Mouse (Mus musculus): ENCODE results near the gene Crmp1.

The Crmp1 gene

GRCm38 (mm10) chr5:37240550-37240949, 1.2 kb upstream of the Crmp1 start:
- peak; percentile 12 for DNase-seq (ENCODE audit: low read depth, low spot score)

- no peak for DNase-seq (ENCODE audit: low read depth, low spot score)
These were observed 516 bp upstream of the Crmp1 start for GRCm38 (mm10) chr5:37241224-37241623.

- DNase-seq (ENCODE audit: low read depth, low spot score) = no peak
These were observed 824 bp downstream of the Crmp1 start for GRCm38 (mm10) chr5:37242360-37243168.

DNA sequence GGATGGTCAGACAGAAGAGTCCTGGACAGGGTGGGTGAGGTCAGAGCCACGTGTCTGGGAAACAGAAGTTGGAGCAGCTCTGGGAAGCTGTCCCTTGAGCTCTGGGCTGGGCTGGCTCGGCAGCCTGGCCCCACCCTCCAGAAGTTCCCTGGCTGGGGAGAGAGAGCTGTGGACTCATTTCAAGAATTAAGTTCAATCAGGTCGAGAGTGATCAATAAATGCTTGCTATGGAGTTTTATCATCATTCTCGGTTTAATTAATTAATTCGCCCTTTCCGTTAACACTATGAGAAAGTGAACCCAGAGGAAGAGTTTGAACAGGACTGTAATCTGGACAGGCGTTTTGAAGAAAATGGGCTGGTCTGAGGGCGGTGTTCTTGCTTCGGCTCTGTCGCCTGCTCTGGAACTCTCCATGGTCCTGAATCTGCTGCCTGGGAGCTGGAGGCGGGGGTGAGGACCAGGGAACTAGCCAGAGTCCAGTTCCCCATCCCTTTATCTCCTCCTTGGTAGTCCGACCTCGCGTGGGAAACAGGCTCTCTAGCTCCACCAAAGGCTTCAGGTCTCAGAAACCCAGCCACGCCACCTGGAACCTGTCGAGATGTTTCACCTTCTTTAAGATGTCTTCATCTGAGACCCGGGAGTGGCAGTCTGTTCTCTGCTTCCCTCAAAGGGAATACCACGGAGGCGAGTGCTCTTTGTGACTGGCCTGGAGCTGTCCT, 1.6 kb downstream of the Crmp1 start:
- peak; percentile 36 for DNase-seq (ENCODE audit: low read depth, low spot score)

GRCm38 (mm10) chr5:37244161-37244560, 2.4 kb downstream of the Crmp1 start:
- DNase-seq (ENCODE audit: low read depth, low spot score) = no peak

- DNase-seq (ENCODE audit: low read depth, low spot score) = no peak
These were observed 3.0 kb downstream of the Crmp1 start for GRCm38 (mm10) chr5:37244666-37245242.

GRCm38 (mm10) chr5:37245651-37246050, 3.9 kb downstream of the Crmp1 start:
- no peak for DNase-seq (ENCODE audit: low read depth, low spot score)

DNA sequence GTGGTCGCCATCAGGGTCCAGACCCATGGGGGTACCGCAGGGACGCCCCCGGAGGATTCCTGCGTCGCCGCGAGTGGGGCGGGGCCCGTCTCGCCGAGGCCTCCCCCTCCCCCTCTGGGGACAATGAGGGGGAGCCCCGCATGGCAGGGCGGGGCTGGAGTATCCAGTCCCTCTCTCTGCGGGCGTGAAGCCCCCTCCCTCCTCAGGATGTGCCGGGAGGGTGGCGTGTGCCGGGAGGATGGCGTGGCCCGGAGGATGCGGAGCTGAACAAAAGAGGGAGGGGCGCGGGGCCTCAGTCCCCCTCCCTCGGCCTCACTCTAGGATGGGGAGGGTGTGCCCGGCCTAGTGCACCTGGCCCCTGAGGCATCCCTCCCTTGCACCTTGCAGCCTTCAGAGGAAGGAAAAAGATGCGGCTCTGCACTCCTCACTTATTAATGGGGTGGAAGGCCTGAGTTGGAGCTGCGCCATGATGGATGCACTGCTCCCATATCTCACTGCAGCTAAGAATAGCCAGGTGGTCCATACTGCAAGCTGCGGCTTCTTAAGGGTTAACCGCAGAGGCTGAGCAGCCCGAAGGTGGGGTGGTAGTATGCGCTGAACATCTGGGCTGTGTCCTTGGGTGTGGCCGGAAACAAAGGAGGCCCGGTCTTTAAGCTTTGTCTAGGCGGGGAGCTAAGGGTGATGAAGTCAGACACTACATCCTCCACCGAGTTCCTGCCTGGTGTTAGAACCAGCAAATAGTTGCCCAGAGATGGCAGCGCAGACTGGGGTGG, 4.6 kb downstream of the Crmp1 start:
- DNase-seq (ENCODE audit: low read depth, low spot score) = no peak

DNA sequence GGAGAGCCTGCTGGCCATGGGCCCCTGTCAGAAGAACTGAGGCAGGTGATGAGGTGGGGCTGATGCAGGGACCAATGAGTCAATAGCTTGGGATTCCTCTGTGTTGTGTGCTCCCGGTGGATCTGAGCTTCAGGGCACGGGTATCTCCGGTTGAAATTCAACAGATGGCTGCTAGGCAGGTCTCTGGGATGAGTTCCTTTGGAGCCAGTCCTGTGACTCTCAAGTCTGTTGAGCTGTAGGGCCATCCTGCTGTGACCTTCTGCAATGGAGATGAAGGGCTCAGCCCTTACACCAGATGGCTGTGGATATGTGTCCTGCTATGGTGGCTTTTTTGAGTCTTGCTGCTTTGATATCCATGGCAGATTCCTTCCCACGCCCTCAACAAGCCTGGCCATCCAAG, 5.7 kb downstream of the Crmp1 start:
- DNase-seq (ENCODE audit: low read depth, low spot score) = no peak

GRCm38 (mm10) chr5:37248870-37249269, 7.1 kb downstream of the Crmp1 start:
- DNase-seq (ENCODE audit: low read depth, low spot score) = no peak

- DNase-seq (ENCODE audit: low read depth, low spot score) = no peak
These were observed 9.9 kb downstream of the Crmp1 start for GRCm38 (mm10) chr5:37251596-37251995.

DNA sequence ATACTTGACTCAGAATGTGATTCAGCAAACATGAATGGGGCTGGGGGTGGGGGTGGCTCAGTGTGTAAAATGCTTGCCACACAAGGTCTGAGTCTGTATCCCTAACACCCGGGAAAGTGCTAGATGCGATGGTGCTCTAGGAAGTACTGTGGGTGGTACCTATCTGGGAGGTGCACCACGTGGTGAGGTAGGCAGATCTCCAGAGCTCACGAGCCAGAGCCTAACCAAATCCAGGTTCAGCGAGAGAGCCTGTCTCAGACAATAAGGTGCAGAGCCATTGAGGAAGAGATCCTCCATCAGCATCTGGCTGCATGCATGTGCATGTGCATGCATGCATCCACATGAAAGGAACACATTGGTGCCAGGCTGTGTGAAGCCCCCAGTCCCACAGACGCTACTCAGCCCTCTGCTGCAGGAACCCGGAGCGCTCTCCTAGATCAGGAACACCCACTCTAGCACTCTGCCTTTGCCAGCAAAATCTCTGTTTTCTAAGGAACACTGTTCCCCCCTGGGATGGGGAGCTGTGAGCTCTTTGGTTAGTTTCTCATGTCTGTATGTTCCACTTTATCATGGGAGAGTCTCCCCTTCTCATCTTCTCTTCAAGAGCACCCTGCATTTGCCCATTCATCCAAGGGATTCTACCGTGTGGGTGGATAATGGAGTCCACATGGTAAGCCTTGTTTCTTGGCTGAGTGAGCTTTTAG, 10.5 kb downstream of the Crmp1 start:
- no peak for DNase-seq (ENCODE audit: low read depth, low spot score)

- no peak for DNase-seq (ENCODE audit: low read depth, low spot score)
These were observed 12.8 kb downstream of the Crmp1 start for GRCm38 (mm10) chr5:37254523-37254922.

DNA sequence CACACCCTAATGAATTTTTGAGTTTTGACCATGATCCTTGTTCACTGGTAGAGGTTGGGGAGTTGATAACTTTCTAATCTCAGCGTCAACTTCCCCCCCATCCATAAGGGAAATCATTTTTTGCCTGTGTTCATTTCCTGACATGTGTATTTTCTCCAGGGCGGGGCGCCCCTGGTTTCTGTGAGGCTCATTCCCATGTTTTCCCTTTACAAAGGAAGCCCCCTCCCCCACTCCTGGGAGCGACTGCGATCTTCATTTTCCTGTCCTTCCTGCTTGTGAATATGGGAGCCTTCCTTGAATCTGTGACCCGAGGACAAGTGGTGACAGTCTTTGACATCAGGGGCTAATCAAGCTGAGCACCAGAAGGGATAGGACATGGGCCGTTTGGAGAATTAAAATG, 15.1 kb downstream of the Crmp1 start:
- DNase-seq (ENCODE audit: low read depth, low spot score) = no peak

DNA sequence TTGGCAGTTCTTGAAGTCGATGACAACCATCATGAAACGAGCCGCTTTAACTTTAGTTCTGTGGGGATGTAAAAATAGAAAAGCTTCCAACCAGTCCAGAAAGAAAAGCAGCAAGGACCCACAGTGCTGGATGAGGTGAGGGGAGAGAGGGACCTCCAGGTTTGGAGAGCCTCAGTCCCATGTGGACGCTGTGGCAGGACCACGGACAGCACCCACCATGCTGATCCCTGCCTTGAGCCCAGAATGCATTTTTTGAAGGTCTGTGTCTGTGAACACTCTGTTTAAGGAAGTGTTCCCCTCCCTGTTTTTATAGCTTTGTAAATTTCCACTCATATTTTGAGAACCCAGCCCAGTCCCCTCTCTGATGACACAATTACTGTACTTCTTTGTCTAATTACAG, 15.5 kb downstream of the Crmp1 start:
- peak; percentile 15 for DNase-seq (ENCODE audit: low read depth, low spot score)

- DNase-seq (ENCODE audit: low read depth, low spot score) = no peak
These were observed 20.0 kb downstream of the Crmp1 start for GRCm38 (mm10) chr5:37261734-37262133.

DNA sequence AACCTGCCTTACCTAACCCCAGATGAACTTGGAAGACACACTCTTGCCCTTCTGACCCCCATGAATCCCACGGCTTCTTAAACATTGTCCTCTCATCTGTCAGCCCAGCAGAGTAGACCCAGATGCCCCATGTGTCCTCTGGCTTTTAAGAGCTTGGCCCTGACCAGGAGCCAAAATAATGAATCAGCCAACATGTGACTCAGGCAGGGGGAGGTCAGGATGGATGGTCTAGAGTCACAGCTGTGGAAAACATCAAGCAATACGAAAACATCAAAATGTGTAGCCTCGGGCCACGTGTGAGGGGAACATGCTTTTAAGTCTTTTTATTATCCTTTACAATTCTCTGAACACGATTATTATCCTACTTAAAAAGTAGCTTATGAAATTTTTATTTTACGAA, 22.1 kb downstream of the Crmp1 start:
- no peak for DNase-seq (ENCODE audit: low read depth, low spot score)

- DNase-seq (ENCODE audit: low read depth, low spot score) = no peak
These were observed 39.3 kb downstream of the Crmp1 start for GRCm38 (mm10) chr5:37281021-37281420.

DNA sequence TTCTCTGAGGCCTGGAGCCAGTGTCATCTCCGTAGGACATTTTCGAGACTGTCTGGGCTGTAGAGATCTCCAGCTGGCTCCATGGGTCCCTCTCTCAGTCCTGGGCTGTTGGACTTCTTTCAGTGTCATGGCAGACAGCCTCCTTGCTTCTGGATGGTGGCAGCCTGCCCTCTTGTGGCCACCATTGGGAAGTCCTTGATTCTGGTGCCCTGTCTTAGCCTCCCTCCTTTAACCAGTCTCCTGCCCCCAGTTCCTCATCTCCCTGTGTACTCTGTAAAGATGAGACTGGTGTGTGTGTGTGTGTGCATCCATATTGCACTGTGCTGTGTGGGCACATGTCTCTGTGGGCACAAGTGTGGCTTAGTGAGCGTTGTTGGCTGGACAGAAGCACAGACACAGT, 46.6 kb downstream of the Crmp1 start:
- DNase-seq (ENCODE audit: low read depth, low spot score) = peak; percentile 68

DNA sequence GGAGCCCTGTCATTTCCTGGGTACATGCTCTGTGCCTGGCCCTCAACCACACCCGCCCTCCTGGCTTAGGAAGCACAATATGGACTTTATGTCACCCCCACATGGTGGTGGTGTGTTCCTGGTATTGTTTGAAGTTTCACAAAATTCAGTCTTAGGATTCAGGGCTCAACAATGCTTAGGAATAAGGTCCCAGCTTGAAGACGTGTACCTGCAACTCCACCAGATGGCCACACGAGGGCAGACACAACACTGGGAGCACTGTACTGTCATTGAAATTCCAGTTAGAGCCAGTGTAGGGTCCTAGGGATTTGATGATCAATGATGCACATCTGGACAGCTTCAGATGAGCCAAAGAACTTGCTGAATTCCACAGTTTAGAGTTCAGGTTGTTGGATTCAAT, 47.5 kb downstream of the Crmp1 start:
- DNase-seq (ENCODE audit: low read depth, low spot score) = peak; percentile 46

DNA sequence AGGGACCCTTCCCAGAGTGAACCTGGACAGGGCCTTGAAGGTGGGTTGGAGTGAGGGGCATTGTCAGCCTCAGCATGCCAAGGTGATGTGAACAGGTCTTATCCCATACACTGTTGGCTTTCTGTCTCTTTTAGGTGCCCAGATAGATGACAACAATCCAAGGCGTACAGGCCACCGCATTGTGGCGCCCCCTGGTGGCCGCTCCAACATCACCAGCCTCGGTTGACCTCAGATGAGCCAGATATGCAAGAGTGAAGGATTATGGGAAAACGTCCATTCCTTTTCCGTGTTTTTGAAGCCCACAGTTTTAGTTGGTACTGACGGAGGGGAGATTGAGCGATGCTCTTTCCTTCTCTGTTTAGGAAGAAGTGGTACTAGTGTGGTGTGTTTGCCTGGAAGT, 49.2 kb downstream of the Crmp1 start:
- DNase-seq (ENCODE audit: low read depth, low spot score) = peak; percentile 47
